ENCODE assay signal across 9 mouse cellular contexts in the genomic region with DNA sequence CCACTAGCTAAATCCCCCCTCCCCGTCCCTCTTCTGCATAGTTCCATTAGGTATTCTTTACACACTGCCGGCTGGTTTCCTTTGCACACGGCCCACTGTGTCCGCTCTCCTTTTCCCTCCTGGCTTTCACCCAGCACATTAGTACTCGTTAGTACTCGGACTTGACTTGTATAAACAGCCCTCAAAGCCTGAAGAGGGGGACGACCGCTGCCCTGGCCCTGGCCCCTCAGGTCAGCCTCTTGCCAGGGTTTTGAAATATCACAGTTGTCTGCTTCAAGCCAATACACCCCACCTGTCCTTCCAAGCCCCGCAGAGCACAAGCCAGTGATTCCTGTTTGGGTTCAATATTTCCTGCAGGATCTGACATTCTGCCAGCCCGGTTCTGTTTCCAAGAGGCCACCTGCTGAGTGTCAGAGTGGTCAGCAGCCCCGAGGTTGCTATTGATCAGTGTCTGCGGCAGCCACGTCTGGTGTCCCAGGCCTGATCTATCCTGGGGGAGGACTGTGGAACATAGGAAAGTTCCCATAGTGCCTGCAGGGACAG. TPM values are rescaled to one million over a fixed set of nuclear protein-coding genes. Genes with fewer than 3 reads are reported as not detected.
A peak's percentile ranks its signal among the peaks of the same experiment; 100 is the strongest.
DNase-seq lines count a peak whose midpoint lies in the region; ATAC-seq lines count a peak whose summit lies in the region.
"Had no signal": no experiment of that assay in that cellular context is flagged by ENCODE, and none has a peak within 500 bp of the region (broad histone marks: within the 10 kb centered on the region; RNA-seq: fewer than 3 reads in every experiment).

No protein-coding gene starts in this region.

- H3K4me2 ChIP-seq in midbrain, embryonic 15.5 days, result no peak overlapping the region
- H3K4me2 ChIP-seq: liver, embryonic 13.5 days had no signal

- H3K36me3 ChIP-seq in midbrain, embryonic 15.5 days (replicated peaks), result no peaks in the 10 kb centered on the region
- H3K36me3 ChIP-seq: liver, embryonic 13.5 days had no signal

- intact Hi-C loops in left cerebral cortex, postnatal 4 days (cut with DNase I), result no loop called here
- intact Hi-C loops in heart, postnatal 14 days (cut with DNase I), result loop anchor here (2.0 to 5.0 kb wide), 2 partner anchors 187 to 210 kb away; no protein-coding TSS in a partner anchor

- WGBS in midbrain, embryonic 15.5 days, result 44% methylated on average over 13 of the region's 13 CpGs

- no peak overlapping the region for H3K4me3 ChIP-seq in midbrain, embryonic 15.5 days
- H3K4me3 ChIP-seq: liver, embryonic 13.5 days had no signal

- 0 out of 2 replicates have a peak, but pooled peaks have one; percentile 24 for ATAC-seq in midbrain, embryonic 15.5 days (replicated peaks)
- ATAC-seq in CD4-positive, CD25-positive, alpha-beta regulatory T cell, adult 4 months, result no peak
- no peak for ATAC-seq in megakaryocyte progenitor cell, adult 5-6 weeks (replicated peaks; ENCODE audit: poor library complexity)

- no peak overlapping the region for H3K27ac ChIP-seq in midbrain, embryonic 15.5 days
- H3K27ac ChIP-seq: liver, embryonic 13.5 days had no signal

- no peak overlapping the region for H3K9ac ChIP-seq in midbrain, embryonic 15.5 days
- H3K9ac ChIP-seq: liver, embryonic 13.5 days had no signal

- no peaks in the 10 kb centered on the region for H3K9me3 ChIP-seq in midbrain, embryonic 15.5 days
- H3K9me3 ChIP-seq: liver, embryonic 13.5 days had no signal

- H3K27me3 ChIP-seq in midbrain, embryonic 15.5 days (replicated peaks), result no peaks in the 10 kb centered on the region
- H3K27me3 ChIP-seq: liver, embryonic 13.5 days had no signal

- no peaks in the 10 kb centered on the region for H3K4me1 ChIP-seq in midbrain, embryonic 15.5 days
- H3K4me1 ChIP-seq: liver, embryonic 13.5 days had no signal

- peak; percentile 19 for DNase-seq in adrenal gland, postnatal 10 days
- no peak for DNase-seq in adrenal gland, adult 8-10 months
- peak; percentile 24 for DNase-seq in left cerebral cortex, postnatal 4 days
- no peak for DNase-seq in left cerebral cortex, adult 18-20 months (ENCODE audit: low spot score in 2 of 2)
- peak; percentile 18 to 25 for DNase-seq in heart, postnatal 14 days
- DNase-seq: liver, embryonic 13.5 days had no signal

RNA-seq across cellular contexts. Expression of gene Chga, which starts 32.9 kb away (rescaled TPM):
- 1,000 to 10,000 TPM; 1,052 to 1,140 TPM for total RNA-seq in adrenal gland, postnatal 10 days (2021)
- 1,000 to 10,000 TPM; 2,246 to 2,701 (median 2,550) TPM for total RNA-seq in adrenal gland, adult 8-10 months (2022)
- total RNA-seq in left cerebral cortex, postnatal 4 days (2021), result 100 to 1,000 TPM; 105 to 113 TPM
- 100 to 1,000 TPM; 151 to 236 TPM for total RNA-seq in left cerebral cortex, adult 18-20 months (2021)
- total RNA-seq in heart, postnatal 14 days (2021), result under 1 TPM in 1 of 2 experiments, not detected in 1; 0.15 TPM
- polyA plus RNA-seq in midbrain, embryonic 15.5 days (2015; fragmentation: Nextera tagmentation; extraction: Ambion mirVana), result 152 and 155 TPM in 2 replicates
- not detected for polyA plus RNA-seq in CD4-positive, CD25-positive, alpha-beta regulatory T cell, adult 4 months (2017; shearing (Covaris generic))
- not detected in 2 replicates for total RNA-seq in megakaryocyte progenitor cell, adult 5-6 weeks (2015)
- total RNA-seq in megakaryocyte progenitor cell, adult 5-6 weeks (2017), result not detected in 2 replicates

RNA-seq across cellular contexts. Expression of gene Golga5, which starts 52.9 kb away (rescaled TPM):
- total RNA-seq in adrenal gland, postnatal 10 days (2021), result 10 to 100 TPM; 35.4 to 36.2 TPM
- 10 to 100 TPM; 37.1 to 48.4 (median 40.7) TPM for total RNA-seq in adrenal gland, adult 8-10 months (2022)
- total RNA-seq in left cerebral cortex, postnatal 4 days (2021), result 10 to 100 TPM; 22.9 to 23.0 TPM
- 10 to 100 TPM; 25.7 to 25.9 TPM for total RNA-seq in left cerebral cortex, adult 18-20 months (2021)
- total RNA-seq in heart, postnatal 14 days (2021), result 10 to 100 TPM; 23.5 to 25.8 TPM
- 25.5 and 31.0 TPM in 2 replicates for polyA plus RNA-seq in midbrain, embryonic 15.5 days (2015; fragmentation: Nextera tagmentation; extraction: Ambion mirVana)
- polyA plus RNA-seq in CD4-positive, CD25-positive, alpha-beta regulatory T cell, adult 4 months (2017; shearing (Covaris generic)), result 10 to 100 TPM; 22.8 to 28.8 TPM
- 22.1 and 28.8 TPM in 2 replicates for total RNA-seq in megakaryocyte progenitor cell, adult 5-6 weeks (2015)
- 69.0 and 74.0 TPM in 2 replicates for total RNA-seq in megakaryocyte progenitor cell, adult 5-6 weeks (2017)

Comparison
In these comparisons a context has a peak if more than half of its experiments do, and no peak if none do; other contexts are left out.
1. DNase-seq: peak in adrenal gland, postnatal 10 days (single experiment), left cerebral cortex, postnatal 4 days (single experiment) and heart, postnatal 14 days (2 of 2); none in adrenal gland, adult 8-10 months (single experiment) and left cerebral cortex, adult 18-20 months (0 of 2).
2. RNA of gene Chga, which starts 32.9 kb away (total RNA-seq): 2,246 to 2,701 TPM in adrenal gland, adult 8-10 months, 1,052 to 1,140 TPM in adrenal gland, postnatal 10 days, 151 to 236 TPM in left cerebral cortex, adult 18-20 months and 105 to 113 TPM in left cerebral cortex, postnatal 4 days; 0.15 TPM in heart, postnatal 14 days and not detected in megakaryocyte progenitor cell, adult 5-6 weeks; every median in the first group is over 10 times any median in the second.